Mouse (Mus musculus) erythroblast, embryonic 14.5 days (primary cell): ENCODE results near the gene Car2.

ENCODE experiments used
- GATA1 ChIP-seq: IDR thresholded peaks from 2 replicates; pipeline ENCODE4 v1.6.1; 2012; ENCODE audit warnings: low read length, inconsistent platforms, mixed read lengths
- TAL1 ChIP-seq: IDR thresholded peaks from 3 replicates; pipeline ENCODE4 v1.6.1; 2012; ENCODE audit warnings: low read length, inconsistent platforms, mixed read lengths

DNA sequence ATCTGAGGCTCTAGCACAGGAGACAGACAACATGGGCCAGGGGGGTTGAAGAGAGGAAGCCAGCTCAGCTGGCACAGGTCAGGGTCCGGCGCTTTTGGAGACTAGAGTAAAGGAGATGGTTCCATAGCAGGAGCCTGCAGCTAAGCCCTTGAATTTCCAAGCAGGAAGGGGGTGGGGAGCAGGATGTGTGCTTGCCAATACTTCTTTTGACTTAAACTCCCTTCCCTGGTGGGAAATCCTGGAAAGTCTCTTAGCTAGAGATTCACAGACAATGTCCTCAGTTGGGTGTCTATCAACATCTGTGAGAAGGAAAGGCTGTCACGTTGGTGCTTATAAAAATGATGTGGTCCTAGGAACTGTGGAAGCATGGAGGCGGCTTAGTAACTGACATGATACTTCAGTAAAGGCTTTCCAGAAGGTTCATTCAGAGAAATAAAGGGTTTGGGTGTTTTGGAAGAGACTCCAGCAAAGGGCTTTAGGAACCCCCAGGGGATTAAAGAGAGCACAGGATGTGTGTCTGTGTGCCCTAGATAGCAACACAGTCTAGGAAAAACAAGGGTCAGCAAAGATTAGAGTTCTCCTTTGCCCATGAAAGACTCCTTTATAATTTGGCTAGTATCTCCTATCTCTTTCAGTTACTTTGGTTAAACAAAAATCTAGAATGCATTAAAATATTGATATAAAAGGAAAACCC is 3.8 kb downstream of the Car2 start:
- TF ChIP-seq TAL1 (0 out of 3 replicates have a peak, but pooled peaks have one; percentile 26), GATA1 (0 out of 2 replicates have a peak, but pooled peaks have one; percentile 21)
